Mouse (Mus musculus) layer of hippocampus, postnatal 36 days (tissue): ENCODE measurements around the gene Gm614. TPM values are rescaled to one million over a fixed set of nuclear protein-coding genes. Genes with fewer than 3 reads are reported as not detected.

Experiments
- DNase-seq, 2 experiments: peaks; one replicate each; pipeline ENCODE4 v3.0.0; 2022
- total RNA-seq, 2 experiments: library from RNA; stranded (reverse); gene quantifications; 2 replicates each; pipeline ENCODE4 v1.2.3; 2021

Gene Gm614
- total RNA-seq = not detected

DNA sequence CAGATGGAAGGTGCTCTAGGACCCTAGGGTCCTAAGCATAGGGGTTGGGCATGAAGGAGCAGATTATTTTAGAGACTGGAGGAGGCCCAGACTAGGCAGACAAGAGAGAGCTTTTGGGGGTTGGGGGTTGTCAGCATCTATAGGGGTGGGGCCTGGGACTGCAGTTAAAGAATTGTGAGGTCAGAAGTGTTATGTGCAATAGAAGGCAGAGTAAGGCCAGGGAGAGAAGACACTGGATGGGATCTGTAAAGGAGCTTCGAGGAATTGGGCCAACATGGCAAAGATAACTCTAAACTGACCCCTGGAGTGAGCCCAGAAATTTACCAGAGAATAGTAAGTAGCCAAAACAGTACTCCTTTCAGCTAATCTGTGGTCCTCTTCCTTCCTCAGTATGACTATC lies at the start of gene Gm614:
Gene Gm614 (minus strand): TSS at position 101 of the 400 bp plus-strand sequence.
- no peak for DNase-seq

DNA sequence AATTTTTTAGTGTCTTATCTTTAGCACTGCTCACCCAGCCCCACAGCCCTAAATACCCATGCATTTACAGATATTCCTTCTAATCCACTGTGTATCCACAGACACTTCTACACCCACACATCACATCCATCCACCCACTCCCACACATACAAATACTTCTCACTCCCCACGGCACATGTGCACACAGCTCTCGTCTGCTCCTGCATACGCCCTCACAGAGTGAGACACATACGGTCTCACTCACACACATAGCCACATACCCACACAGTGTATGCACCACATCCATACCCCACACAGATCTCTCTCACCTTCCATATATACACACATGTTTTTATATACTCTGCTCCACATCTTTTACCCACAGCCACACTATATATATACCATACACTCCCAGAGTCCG lies 45.5 kb upstream of the Gm614 start:
- no peak for DNase-seq

DNA sequence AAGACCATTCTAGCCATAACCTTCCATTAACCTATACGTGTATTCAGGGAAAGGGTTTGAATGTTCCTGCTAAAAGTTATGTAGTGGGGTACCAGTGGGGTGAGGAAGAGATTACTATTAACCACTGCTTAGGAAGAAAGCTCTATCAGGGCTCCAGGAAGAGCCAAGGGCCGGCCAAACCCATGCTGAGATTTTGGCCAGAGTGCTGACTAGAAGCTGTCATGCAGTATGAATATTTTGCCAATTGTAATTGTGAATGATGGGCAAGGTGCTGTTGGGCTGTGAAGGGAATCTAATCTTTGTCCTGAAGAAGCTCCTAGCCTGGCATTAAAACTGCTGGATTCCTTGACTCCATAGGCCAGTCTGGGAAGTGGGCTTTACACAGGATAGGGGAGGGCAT lies 40.9 kb upstream of the Gm614 start:
- no peak for DNase-seq

DNA sequence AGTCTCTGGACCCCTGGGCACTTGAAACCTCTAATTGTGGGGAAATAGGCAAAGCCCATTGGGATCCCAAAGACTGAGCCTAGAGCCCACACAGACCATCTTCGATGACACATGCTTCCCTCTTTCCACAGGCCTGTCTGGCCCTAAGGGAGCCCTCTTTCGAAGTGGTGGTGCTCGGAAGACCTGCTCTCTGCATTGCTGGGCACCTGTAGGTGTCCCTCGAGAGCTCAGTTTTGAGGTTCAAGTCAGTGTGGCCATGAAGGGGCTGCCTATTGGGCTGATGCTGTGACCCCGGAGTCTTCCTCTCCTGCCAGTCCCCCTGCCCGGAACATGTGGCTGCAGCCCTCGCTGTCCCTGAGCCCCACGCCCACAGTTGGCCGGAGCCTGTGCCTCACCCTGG lies 37.9 kb upstream of the Gm614 start:
- no peak for DNase-seq

DNA sequence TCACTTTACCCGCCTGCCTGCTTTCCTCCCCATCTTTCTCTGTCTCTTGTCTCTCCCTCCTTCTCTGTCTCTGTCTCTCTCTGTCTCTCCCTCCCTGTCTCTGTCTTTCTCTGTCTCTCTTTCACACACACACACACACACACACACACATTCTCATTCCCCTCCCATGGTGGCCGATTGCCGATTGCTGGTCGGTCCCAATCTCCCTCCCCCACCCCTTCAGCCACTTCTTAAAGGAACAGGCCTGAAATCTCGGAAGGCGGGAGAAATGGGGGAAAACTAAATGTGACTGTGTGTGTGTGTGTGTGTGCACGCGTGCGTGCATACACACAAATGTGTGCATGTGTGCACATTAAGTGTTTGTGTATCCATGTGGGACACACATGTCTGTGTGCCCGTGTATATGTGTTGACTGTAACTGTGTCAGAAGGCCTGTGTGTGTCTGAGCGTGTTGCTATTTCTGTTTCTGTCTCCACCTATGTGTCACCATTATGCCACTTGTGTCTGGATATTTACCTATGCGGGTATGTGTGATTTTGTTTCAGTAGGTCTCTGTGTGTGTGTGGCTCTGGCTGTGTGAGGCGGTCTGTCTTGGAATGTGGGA lies 36.7 kb upstream of the Gm614 start:
- DNase-seq = no peak

DNA sequence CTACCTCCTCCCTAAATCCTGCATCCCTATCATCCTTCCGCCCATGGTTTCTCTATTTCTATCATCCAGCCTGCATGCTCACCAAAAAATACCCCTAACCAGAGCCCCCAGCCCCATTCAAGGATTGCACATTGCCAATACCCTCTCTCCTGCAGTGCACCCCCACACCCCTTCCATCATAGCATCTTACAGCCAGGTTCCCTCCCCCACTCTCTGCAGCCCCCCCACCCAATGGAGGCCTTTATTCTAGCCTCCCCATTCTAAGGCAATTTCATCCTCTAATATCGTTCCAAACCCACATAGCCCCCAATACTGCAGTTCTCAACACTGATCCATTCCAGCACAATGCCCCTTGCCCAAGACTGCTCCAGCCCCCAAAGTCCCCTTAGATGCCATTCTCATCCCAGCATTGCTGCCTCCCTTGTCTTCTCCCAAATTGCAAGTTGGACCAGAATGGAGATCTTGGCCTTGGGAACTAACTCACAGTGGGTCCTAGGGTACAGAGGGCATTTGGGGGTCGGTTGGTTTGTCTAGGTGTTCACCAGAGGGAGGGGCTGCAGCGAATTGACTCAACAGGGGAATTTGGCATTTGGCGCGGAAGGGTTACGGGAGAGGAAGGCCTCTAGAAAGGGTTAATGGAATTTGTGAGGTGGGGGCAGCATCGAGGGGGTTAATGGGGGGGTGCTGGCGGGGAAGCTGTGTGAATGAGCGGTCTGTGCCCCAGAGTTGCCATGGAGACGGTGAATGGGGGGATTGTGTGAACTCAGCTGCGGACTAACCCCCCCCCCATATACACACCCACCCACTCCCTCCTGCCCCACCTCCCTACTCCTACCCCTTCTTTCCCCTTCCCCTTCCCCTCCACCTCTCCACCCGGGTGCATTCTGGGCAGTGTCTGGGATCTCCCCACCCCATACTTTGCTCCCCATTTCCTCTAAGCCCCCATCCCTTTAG lies 36.0 kb upstream of the Gm614 start:
- no peak for DNase-seq

DNA sequence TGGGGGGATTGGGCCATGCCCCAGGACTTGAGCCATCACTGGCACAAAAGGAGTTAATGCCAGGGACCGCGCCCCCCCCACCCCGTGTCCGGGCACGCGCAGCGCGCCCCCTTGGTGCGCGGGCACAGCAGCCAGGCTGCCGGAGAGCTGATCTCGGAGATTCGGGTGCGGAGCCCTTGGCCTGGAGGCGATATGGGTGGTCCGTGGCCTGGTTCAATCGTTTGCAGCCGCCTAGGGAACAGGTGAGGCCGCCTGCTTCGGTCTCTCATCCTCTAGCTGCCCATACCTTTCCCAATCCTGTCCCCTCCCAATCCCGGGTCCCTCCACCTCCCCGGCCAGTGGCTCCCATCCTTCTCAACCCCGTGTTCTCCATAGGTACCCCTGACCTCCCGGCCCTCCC lies 35.3 kb upstream of the Gm614 start, which contains the start of gene Nlgn3:
Gene Nlgn3 (plus strand): TSS at position 114 of the 400 bp plus-strand sequence.
- DNase-seq = peak; percentile 42 to 44

DNA sequence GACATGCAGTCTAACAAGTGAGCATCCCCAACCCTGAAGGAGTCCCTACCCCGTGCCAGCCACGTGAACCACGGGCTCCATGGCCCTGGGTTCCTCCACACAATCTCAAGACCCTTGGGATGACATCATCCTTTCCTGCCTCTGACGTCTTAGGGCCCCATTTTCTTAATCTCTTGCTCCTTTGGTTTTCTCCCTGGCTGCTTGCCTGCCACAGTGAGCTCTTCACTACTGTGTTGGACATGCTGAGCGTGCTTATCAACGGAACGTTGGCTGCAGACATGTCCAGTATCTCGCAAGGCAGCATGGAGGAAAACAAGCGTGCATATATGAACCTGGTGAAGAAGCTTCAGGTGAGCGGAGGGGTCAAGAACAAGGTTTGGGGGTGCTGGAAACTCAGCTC lies 26.3 kb upstream of the Gm614 start:
- DNase-seq = no peak

DNA sequence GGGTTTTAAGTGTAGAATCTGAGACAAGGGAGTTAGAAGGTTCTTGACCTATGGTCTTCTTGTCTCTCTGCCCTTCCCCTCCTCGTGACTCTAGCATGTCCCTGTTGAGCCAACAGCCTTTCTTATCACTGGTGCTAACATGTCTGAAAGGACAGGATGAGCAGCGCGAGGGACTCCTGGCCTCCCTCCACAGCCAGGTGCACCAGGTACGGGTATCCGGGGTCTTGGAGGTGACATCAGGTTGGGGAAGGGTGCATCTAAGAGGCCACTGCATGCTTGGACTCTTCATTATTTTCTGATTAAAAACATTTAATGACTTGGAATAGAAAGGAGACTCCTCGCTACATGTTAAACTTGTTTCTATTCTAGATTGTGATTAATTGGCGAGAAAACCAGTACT lies 25.2 kb upstream of the Gm614 start:
- DNase-seq = no peak

DNA sequence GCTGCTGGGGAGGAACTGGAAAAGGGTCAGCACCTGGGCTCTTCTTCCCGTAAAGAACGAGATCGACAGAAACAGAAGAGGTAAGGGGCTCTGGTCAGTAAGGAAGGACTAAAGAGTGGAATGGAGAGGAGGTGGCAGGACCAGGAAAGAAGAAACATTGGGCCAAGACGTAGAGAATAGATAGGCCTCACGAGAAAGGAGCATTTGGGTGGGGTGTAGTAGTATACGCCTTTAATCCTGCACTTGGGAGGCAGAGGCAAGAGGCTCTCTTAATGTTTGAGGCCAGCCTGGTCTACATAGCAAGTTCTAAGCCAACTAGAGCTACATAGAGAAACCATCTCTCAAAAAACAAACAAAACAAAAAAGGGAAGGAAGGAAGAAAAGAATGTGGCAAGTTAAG lies 24.6 kb upstream of the Gm614 start:
- no peak for DNase-seq

DNA sequence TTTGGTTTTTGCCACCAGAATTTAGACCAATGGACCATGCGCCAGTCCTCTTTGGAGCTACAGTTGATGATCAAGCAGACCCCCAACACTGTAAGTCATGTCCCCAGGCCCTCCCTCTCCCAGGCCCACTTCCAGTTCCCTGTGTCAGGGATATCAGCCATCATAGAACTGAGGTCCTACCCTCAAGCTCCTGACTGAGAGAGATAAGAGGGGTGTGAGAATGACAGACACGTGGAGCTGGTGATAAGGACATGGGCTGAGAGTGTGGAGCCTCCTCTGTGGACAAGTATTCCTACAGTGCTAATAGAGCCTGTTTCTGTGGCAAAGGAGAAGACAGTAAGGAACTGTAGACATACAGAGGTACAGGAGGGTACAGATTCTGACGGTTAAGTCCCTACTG lies 23.8 kb upstream of the Gm614 start:
- DNase-seq = no peak

DNA sequence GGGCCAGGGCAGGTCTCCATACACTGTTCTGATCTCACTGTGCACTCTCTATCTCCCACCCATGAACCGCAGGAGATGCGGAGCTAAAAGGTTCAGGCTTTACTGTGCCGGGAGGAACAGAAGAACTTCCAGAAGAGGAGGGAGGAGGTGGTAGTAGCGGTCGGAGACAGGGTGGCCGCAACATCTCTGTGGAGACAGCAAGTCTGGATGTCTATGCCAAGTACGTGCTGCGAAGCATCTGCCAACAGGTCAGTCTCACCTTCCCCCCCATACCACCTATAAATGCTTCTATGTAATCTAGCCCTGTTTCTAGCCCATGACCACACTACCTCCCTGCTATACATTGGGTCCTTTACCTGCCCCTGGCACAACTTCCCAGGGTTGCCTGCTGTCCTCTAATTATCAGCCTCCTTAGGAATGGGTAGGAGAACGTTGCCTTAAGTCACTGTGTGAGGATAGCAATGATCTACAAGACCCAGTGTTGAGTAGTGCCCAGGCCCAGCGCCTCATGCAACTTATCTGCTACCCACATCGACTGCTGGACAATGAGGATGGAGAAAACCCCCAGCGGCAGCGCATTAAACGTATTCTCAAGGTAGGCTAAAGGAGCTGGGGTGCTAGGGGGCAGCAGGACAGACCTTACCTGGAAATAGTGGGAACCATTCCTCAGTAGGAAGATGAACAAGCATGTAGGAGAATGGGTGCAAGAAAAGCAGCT lies 22.3 kb upstream of the Gm614 start:
- no peak for DNase-seq

DNA sequence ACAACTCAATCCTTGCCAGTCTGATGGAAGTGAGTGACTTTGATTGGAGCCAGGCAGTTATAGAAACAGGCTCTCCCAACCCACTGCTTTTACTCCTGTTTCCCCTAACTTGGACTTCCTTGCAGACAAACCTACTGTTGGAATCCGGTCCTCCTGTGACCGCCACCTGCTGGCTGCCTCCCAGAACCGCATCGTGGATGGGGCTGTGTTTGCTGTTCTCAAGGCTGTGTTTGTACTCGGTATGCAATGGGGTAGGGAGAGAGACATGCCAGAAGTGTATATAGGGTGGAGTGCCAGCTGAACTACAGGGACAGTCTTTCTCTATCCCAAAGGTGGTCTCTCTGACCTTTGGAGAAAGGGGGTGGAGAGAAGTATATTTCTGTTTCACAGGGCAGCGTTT lies 21.7 kb upstream of the Gm614 start:
- DNase-seq = no peak

DNA sequence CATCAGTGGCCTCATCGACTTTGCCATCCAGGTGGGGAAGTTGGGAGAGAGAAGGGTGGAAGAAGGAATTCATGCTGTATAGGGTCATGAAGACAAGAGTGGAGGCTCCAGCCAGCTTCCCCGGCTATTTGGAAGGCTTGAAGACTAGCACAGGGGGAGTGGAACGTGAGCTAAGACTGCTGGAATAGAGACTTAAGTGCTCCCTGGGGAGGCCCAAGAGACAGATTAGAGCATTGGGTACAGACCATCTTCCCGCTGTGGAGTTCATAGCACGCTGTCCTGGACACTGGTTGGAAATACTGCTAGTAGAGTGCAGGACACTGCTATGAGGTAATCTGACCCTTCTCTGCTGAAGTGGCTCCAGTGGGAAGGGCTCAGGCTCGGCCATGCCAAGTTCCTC lies 19.0 kb upstream of the Gm614 start:
- DNase-seq = no peak

DNA sequence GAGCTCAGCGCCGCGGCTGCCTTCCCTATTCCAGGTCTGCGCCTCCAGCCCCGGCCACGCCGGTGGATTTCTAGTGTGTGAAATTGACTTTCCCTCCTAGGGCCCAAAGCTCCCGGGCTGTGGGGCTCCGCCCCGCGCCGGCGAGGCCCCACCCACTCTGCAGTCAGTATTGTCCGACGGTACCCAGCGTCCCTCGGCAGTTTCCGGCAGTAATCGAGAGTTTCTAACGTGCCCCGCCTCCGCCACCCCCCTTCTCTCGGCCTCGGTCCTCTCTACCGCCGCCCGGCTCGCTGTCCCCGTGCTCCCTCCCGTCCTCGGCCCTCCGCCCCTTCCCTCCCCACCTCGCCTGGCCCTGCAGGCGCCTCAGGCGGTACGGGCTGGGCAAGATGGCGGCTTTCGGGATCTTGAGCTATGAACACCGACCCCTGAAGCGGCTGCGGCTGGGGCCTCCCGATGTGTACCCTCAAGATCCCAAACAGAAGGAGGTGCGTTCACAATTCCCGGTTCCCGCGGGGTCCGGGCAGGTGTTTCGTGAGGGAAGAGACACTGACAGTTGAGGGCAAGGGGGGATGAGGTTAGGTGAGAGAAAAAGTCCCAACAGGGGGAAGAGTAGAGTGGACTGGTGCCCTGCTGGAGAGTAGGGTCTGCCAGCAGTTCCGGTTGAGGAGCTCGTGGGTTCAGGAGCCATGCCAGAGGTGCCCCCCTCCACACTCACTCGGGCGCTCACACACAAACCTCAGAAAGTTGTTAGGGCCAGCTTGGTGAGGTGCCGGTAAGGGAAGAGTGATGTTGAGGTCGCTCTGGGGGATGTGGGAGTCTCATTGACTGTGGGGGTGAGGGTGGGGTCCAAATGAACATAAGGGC lies 10.3 kb upstream of the Gm614 start, which contains the start of gene Med12:
Gene Med12 (plus strand): TSS at position 156 of the 864 bp plus-strand sequence.
- peak; percentile 81 for DNase-seq

DNA sequence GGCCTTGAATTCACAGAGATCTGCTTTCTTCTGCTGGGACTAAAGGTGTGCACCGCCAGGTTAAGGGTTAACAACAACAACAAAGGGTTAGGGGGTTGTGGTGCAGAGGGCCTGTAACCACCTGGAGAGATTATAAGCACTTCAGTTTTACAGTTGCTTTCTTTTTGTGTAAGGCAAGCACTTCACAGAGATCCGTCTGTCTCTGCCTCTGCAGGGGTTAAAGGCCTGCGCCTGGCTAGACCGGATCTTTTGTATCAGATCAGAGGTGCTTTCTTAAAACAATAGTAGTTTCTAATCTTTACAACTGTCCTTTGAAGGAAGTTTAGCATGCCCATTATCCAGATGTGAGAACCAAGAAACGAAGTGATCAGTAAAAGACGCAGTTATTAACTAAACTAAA lies 9.6 kb upstream of the Gm614 start:
- no peak for DNase-seq

DNA sequence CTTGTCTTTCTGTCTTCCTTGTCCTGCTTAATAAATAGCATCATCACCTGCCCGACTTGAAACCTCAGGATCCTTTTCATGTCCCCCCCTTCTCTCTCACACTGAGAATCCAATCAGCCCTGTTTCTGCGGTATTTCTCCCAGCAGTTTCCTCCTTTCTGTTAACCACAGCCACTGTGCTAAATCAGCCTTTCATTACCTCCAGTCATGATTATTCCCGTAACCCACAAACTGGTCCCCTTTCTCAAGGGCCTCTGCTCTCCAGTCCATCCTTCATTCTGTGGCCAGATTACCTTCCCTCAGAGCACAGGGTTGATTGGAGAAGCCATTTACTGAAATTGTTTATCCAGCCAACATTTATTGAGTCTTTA lies 4.9 kb upstream of the Gm614 start, which contains the start of gene Gm20489:
Gene Gm20489 (minus strand): TSS at position 269 of the 370 bp plus-strand sequence.
- DNase-seq = no peak

DNA sequence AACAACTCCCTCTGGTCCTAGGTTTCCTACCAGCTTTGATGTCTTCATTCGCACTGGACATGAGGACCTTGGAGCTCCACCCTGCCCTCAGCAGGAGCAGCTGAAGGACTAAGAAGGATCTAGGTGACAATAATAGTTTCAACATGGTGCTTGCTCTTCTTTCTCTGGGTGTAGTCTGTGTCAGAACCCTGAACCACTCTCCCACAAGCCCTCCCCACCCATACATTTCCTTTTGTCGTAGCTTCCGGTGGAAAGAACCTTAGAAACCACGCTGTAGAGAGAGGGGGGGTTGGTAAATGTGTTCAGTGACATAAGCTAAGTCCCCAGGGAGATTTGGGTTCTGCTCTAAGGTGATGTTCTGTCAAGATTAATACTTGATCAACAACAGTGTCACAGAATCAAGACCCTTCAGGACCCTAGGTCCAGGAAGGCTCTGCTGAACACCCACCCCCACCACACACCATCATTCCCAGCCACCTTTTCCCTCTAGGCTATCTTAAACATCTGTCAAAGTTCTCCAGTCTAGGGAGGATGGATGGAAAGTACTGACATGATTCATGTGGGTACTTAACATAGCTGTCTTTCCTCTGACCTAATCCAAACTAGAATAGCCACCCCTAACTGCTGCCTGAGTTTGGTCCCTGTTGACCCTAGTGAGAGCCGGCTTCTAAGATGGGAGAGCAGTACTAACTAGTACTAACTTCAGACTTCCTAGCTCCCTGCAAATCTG lies 4.4 kb upstream of the Gm614 start, which contains the start of gene Il2rg:
Gene Il2rg (minus strand): TSS at position 231 of the 730 bp plus-strand sequence.
- no peak for DNase-seq

DNA sequence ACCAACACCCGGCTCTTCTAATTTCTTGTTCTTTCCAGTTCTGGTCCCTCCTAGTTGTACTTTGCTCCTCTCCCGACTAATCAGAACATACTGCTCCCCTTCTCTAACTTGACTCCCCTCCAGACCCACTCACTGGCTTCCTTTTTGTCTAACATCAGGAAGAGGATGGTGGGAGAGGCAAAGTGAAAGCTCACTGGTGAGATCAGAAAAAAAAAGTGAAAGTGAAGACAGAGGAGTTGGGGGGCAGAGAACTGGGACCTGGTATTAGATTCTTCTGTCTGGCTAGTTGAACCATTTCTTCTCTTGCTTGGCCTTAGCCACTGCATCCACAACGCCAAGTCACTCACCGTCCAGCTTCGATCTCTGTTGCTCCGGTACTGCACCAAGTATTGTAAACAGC lies 2.8 kb upstream of the Gm614 start:
- no peak for DNase-seq

DNA sequence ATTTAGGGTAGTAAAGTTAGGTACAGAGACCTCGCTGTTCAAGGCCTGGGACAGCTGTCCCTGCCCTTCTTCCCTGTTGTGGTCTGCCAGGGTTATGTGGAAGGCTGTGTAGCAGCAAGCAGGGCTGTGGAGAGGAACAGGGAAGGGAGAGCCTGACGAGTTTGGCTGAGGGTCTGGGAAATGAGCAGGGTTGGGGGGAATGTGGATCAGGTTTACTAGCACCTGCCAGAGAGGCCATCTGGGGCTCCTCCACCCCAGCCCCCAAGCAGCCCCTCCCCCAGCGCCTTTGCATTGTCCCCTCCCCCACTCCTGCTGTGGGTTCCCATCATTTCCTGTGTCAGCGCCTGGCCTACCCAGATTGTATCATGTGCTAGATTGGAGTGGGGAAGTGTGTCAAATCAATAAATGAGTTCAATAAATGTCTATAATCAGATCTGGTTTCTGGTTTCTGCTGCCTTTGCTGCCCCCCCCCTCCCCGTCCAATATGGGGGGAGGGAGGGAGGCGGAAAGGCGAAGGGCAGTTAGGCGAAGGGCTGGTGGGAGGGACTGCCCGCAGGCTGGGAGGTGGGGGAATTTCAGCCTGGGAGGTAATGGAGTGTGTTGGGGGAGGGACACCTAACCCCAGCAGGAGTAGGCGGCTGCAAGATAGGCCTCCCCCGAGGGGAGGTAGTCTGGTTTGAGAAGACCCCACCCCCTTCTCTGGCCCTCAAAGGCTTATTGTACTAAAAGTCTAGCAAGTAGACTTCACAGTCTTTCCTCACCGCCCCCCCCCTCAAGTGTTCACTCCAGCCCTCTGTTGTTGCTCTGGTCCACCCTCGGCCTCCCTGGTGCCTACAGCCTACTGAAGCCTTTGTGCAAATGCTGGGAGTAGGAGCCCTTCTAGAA lies 3.1 kb downstream of the Gm614 start:
- DNase-seq = no peak
